In the genomic region with DNA sequence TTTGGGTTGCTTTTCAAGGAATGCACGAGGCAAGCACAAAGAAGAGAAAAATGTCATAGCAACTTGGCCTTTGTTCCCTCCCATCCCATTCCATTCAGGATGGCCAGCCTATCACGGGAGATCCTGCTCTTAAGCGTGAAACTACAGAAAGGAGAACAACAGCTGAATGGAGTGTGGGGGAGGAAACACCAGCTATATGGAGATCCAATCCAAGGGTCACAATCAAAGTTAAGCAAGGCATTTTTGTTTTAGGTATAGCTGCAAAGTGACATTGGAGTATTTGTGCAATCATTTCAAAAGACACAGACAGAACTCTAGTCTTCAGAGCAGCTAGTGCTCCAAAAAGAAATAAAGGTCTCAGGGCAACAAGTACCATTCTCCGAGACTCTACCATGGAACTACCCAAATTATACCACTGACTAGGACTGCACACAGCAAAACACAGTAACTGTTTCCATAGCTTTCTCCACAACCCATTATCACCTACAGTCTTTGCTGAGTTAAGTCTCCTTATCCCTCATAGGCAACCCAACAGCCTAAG, we compare ENCODE assay signal across 8 mouse cellular contexts. TPM values are rescaled to one million over a fixed set of nuclear protein-coding genes. Genes with fewer than 3 reads are reported as not detected.
A peak's percentile ranks its signal among the peaks of the same experiment; 100 is the strongest.
DNase-seq lines count a peak whose midpoint lies in the region; ATAC-seq and TF ChIP-seq lines count a peak whose summit lies in the region.

No protein-coding gene starts in this region.

- no peaks in the 10 kb centered on the region for H3K9me3 ChIP-seq in neural tube, embryonic 11.5 days (ENCODE audit: control insufficient read depth, low read length)
- no peaks in the 10 kb centered on the region for H3K9me3 ChIP-seq in forebrain, embryonic 12.5 days
- H3K9me3 ChIP-seq in limb, embryonic 10.5 days (replicated peaks), result no peaks in the 10 kb centered on the region

- 9% methylated on average over 4 of the region's 4 CpGs for WGBS in neural tube, embryonic 11.5 days
- 1% methylated on average over 4 of the region's 4 CpGs for WGBS in forebrain, embryonic 12.5 days
- WGBS in limb, embryonic 10.5 days, result 38% methylated on average over 4 of the region's 4 CpGs
- 2% methylated on average over 4 of the region's 4 CpGs for WGBS in small intestine, adult 2 months

- H3K4me2 ChIP-seq in neural tube, embryonic 11.5 days (ENCODE audit: low read depth), result peak overlapping the region; percentile 89
- H3K4me2 ChIP-seq in forebrain, embryonic 12.5 days, result peak overlapping the region; percentile 86

- H3K9ac ChIP-seq in neural tube, embryonic 11.5 days (ENCODE audit: low read length), result peak overlapping the region; percentile 99; the same call in 1 of the 2 replicates
- H3K9ac ChIP-seq in forebrain, embryonic 12.5 days, result peak overlapping the region; percentile 100

- peak; percentile 25 for DNase-seq in neural tube, embryonic 11.5 days (ENCODE audit: low spot score)
- DNase-seq in neural tube, embryonic 10.5 days (ENCODE audit: extremely low spot score, low spot score), result no peak
- no peak for DNase-seq in limb, embryonic 10.5 days (ENCODE audit: low spot score)
- no peak for DNase-seq in urinary bladder, adult 2 months (ENCODE audit: low spot score)
- DNase-seq in T-cell, adult 2 months (ENCODE audit: low spot score), result no peak

- H3K36me3 ChIP-seq in neural tube, embryonic 11.5 days (ENCODE audit: control insufficient read depth, insufficient read depth, low read length), result no peaks in the 10 kb centered on the region
- no peaks in the 10 kb centered on the region for H3K36me3 ChIP-seq in forebrain, embryonic 12.5 days (replicated peaks)
- peaks cover 15% of the 10 kb centered on the region; the same call in 1 of the 2 replicates for H3K36me3 ChIP-seq in limb, embryonic 10.5 days
- no peaks in the 10 kb centered on the region for H3K36me3 ChIP-seq in small intestine, adult 2 months (ENCODE audit: control insufficient read depth, insufficient read depth, low read length)

- no peak for ATAC-seq in neural tube, embryonic 11.5 days (ENCODE audit: insufficient read depth, low FRiP score, low TSS enrichment)
- ATAC-seq in forebrain, embryonic 12.5 days (ENCODE audit: low FRiP score), result no peak
- no peak for ATAC-seq in cerebellum, adult (ENCODE audit: insufficient number of reproducible peaks, low FRiP score, low TSS enrichment)

- no peak for TF ChIP-seq POLR2A in small intestine, adult 2 months (IDR thresholded peaks at IDR 0.05; ENCODE audit: low read depth, low read length)

- H3K4me3 ChIP-seq in neural tube, embryonic 11.5 days (ENCODE audit: low read depth, low read length), result peak overlapping the region; percentile 100
- peak overlapping the region; percentile 100 for H3K4me3 ChIP-seq in forebrain, embryonic 12.5 days (replicated peaks)
- H3K4me3 ChIP-seq in limb, embryonic 10.5 days, result peak overlapping the region; percentile 100
- H3K4me3 ChIP-seq in small intestine, adult 2 months (ENCODE audit: low read depth, low read length), result no peak overlapping the region

- TF ChIP-seq CTCF in small intestine, adult 2 months (IDR thresholded peaks at IDR 0.05; ENCODE audit: extremely low read depth, insufficient read length, insufficient replicate concordance, low read depth, low read length), result no peak

- peaks cover 23% of the 10 kb centered on the region for H3K4me1 ChIP-seq in neural tube, embryonic 11.5 days (ENCODE audit: control insufficient read depth, insufficient read depth, low read length)
- H3K4me1 ChIP-seq in forebrain, embryonic 12.5 days, result peaks cover 49% of the 10 kb centered on the region
- peaks cover 38% of the 10 kb centered on the region for H3K4me1 ChIP-seq in limb, embryonic 10.5 days
- peaks cover 29% of the 10 kb centered on the region for H3K4me1 ChIP-seq in small intestine, adult 2 months (ENCODE audit: control insufficient read depth, insufficient read depth, insufficient read length, low read length)

- no peaks in the 10 kb centered on the region for H3K27me3 ChIP-seq in neural tube, embryonic 11.5 days (ENCODE audit: control insufficient read depth, insufficient read depth, low read length)
- no peaks in the 10 kb centered on the region for H3K27me3 ChIP-seq in forebrain, embryonic 12.5 days
- H3K27me3 ChIP-seq in limb, embryonic 10.5 days (ENCODE audit: low read depth, poor library complexity, severe bottlenecking), result no peaks in the 10 kb centered on the region
- no peaks in the 10 kb centered on the region for H3K27me3 ChIP-seq in small intestine, adult 2 months (ENCODE audit: control insufficient read depth, insufficient read depth, low read length)

- H3K27ac ChIP-seq in neural tube, embryonic 11.5 days (ENCODE audit: low read depth, low read length), result 0 out of 2 replicates have a peak overlapping the region, but pooled peaks have one; percentile 95
- peak overlapping the region; percentile 95 for H3K27ac ChIP-seq in forebrain, embryonic 12.5 days
- H3K27ac ChIP-seq in limb, embryonic 10.5 days, result peak overlapping the region; percentile 42; the same call in 1 of the 2 replicates
- H3K27ac ChIP-seq in small intestine, adult 2 months (ENCODE audit: insufficient read depth, low read depth, low read length), result peak overlapping the region; percentile 80; the same call in 1 of the 2 replicates

RNA-seq across cellular contexts. Expression of gene Ankrd11, which starts 1.9 kb away (rescaled TPM):
- polyA plus RNA-seq in neural tube, embryonic 11.5 days (2014; fragmentation: Nextera tagmentation; extraction: Ambion mirVana), result 83.2 and 88.3 TPM in 2 replicates
- 38.4 and 65.7 TPM in 2 replicates for polyA plus RNA-seq in forebrain, embryonic 12.5 days (2016; fragmentation: Nextera tagmentation; extraction: Ambion mirVana)
- 54.8 and 63.9 TPM in 2 replicates for polyA plus RNA-seq in limb, embryonic 10.5 days (2016; fragmentation: Nextera tagmentation; extraction: Ambion mirVana)
- polyA plus RNA-seq in small intestine, adult 2 months (2012; rRNA removed), result 23.9 and 79.9 TPM in 2 replicates
- 37.9 and 57.1 TPM in 2 replicates for polyA plus RNA-seq in urinary bladder, adult 2 months (2012; rRNA removed)

RNA-seq across cellular contexts. Expression of gene Spg7, which starts 22.6 kb away (rescaled TPM):
- polyA plus RNA-seq in neural tube, embryonic 11.5 days (2014; fragmentation: Nextera tagmentation; extraction: Ambion mirVana), result 45.3 and 47.7 TPM in 2 replicates
- 59.1 and 61.6 TPM in 2 replicates for polyA plus RNA-seq in forebrain, embryonic 12.5 days (2016; fragmentation: Nextera tagmentation; extraction: Ambion mirVana)
- polyA plus RNA-seq in limb, embryonic 10.5 days (2016; fragmentation: Nextera tagmentation; extraction: Ambion mirVana), result 57.8 and 60.5 TPM in 2 replicates
- 54.1 and 132 TPM in 2 replicates for polyA plus RNA-seq in small intestine, adult 2 months (2012; rRNA removed)
- 56.0 and 63.5 TPM in 2 replicates for polyA plus RNA-seq in urinary bladder, adult 2 months (2012; rRNA removed)

Comparison
In these comparisons a context has a peak if more than half of its experiments do, and no peak if none do; other contexts are left out.
1. H3K27ac ChIP-seq: peak in every context shown above with its lines; median percentile 95 in neural tube, embryonic 11.5 days; 95 in forebrain, embryonic 12.5 days; 80 in small intestine, adult 2 months; 42 in limb, embryonic 10.5 days.